Mouse (Mus musculus): ENCODE measurements around the gene Gm48552.

DNA sequence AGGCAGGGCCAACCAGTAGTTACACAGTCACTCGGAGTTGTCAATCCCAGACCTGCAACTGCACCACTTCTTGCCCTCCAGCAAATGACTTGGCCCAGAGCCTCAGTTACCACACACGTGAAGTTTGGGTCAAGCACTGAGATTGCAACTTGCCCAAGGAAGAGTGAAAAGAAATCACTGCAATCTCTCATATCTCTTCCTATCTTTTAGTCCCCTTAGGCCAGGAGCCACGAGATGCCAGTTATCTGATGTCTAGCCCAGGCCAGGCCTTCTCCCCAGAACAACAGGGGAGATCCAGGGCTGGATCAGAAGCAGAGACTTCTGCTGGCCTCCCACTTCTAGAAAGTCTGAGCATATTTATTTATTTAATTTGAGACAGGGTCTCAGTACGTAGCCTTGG, 33.3 kb upstream of the Gm48552 start:
- TF ChIP-seq POLR2A (IDR thresholded peaks at IDR 0.05; ENCODE audit: extremely low read depth, insufficient read depth, low read length), result no peak
- TF ChIP-seq CTCF (IDR thresholded peaks at IDR 0.05; ENCODE audit: extremely low read depth, insufficient read depth, low read length), result no peak

Measured in cortical plate, adult 2 months (tissue).